Comparison of ENCODE assay signal across 17 mouse cellular contexts in the genomic region with DNA sequence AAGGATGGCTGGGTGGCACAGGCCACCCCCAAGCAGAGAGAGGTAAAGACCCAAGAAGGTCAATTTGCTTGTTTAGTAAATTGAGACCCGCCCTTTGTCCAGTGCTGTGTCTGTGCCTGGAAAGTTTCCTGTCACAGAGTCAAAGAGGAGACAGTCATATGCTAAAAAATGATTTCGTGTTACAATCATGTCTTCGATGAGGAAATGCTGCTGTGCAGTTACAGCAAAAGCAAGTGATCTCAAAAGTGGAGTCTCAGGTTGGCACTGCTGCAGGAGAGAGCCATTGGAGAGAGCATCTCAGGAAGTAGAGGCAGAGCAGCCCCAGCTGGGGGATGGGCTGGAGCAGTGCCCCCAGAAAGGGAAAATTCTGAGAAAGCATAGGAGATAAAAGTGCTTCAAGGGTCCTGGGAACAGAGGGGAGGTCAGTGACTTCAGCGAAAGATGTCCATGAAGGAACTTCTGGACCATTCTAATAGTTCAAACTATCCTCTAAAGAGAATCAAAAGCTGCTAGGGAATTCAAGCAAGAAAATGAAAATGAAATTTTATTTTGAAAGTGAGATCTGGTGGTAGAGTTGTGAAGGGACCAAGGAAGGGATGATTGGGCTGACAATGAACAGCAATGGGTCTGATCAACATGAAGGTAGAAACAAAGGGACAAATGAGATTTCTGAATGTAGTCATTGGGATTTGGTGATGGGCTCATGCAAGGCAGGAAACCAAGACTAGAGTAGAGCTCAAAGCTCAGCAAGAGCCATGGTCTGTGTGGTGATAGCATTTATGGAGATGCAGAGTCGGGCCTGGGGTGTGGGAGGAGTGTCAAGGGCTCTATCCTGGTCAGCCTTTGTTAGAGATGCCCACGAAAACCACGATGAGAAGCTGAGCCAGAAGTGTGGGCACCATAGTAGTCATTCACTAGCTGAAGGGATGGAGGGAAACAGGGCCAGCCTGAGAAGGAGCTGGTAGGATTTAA. TPM values are rescaled to one million over a fixed set of nuclear protein-coding genes. Genes with fewer than 3 reads are reported as not detected.
A peak's percentile ranks its signal among the peaks of the same experiment; 100 is the strongest.
DNase-seq lines count a peak whose midpoint lies in the region; ATAC-seq and TF ChIP-seq lines count a peak whose summit lies in the region.
"Had no signal": no experiment of that assay in that cellular context is flagged by ENCODE, and none has a peak within 500 bp of the region (broad histone marks: within the 10 kb centered on the region; RNA-seq: fewer than 3 reads in every experiment).

No protein-coding gene starts in this region.

- H3K36me3 ChIP-seq in intestine, embryonic 16.5 days (ENCODE audit: control insufficient read depth, insufficient read depth, low read length): no peaks in the 10 kb centered on the region
- H3K36me3 ChIP-seq in intestine, postnatal 0 days (ENCODE audit: control insufficient read depth, insufficient read depth): no peaks in the 10 kb centered on the region
- no peaks in the 10 kb centered on the region for H3K36me3 ChIP-seq in lung, postnatal 0 days (ENCODE audit: insufficient read depth, low read length)
- H3K36me3 ChIP-seq: embryonic facial prominence, embryonic 13.5 days; midbrain, embryonic 10.5 days had no signal

- peak; percentile 52 for DNase-seq in CD4-positive, CD25-positive, alpha-beta regulatory T cell, adult 2 months (ENCODE audit: low read depth, low spot score)
- DNase-seq in lung, postnatal 0 days (ENCODE audit: low spot score): no peak
- DNase-seq in lung, postnatal 25 days (ENCODE audit: low spot score): no peak
- DNase-seq in naive thymus-derived CD4-positive, alpha-beta T cell, adult 2 months (ENCODE audit: low read depth): peak; percentile 56
- no peak for DNase-seq in cerebellum, postnatal 14 days
- DNase-seq: cerebellum, adult 9-11 months; thymus, adult 18-20 months had no signal

- H3K4me3 ChIP-seq in intestine, embryonic 16.5 days (ENCODE audit: low read length): no peak overlapping the region; the same call in 1 of the 2 replicates
- H3K4me3 ChIP-seq in intestine, postnatal 0 days (ENCODE audit: low read depth, low read length): no peak overlapping the region
- no peak overlapping the region for H3K4me3 ChIP-seq in lung, postnatal 0 days (ENCODE audit: low read depth, low read length)
- H3K4me3 ChIP-seq: embryonic facial prominence, embryonic 13.5 days; forebrain, embryonic 13.5 days; midbrain, embryonic 10.5 days; myocyte had no signal

- 0 out of 2 replicates have a peak overlapping the region, but pooled peaks have one; percentile 18 for H3K27ac ChIP-seq in intestine, embryonic 16.5 days (ENCODE audit: low read length)
- H3K27ac ChIP-seq in intestine, postnatal 0 days (ENCODE audit: low read depth, low read length): no peak overlapping the region
- peak overlapping the region; percentile 55 for H3K27ac ChIP-seq in lung, postnatal 0 days (ENCODE audit: low read length)
- H3K27ac ChIP-seq: embryonic facial prominence, embryonic 13.5 days; forebrain, embryonic 13.5 days; hindbrain, postnatal 0 days; midbrain, embryonic 10.5 days had no signal

- no peak for TF ChIP-seq EP300 in lung, postnatal 0 days (IDR thresholded peaks at IDR 0.05)

- H3K9me3 ChIP-seq in intestine, embryonic 16.5 days (ENCODE audit: control insufficient read depth, low read length): no peaks in the 10 kb centered on the region
- H3K9me3 ChIP-seq in intestine, postnatal 0 days (ENCODE audit: control insufficient read depth): no peaks in the 10 kb centered on the region
- no peaks in the 10 kb centered on the region for H3K9me3 ChIP-seq in lung, postnatal 0 days (ENCODE audit: low read length)
- H3K9me3 ChIP-seq: embryonic facial prominence, embryonic 13.5 days; forebrain, embryonic 13.5 days; midbrain, embryonic 10.5 days had no signal

- no peak overlapping the region for H3K9ac ChIP-seq in intestine, embryonic 16.5 days (ENCODE audit: low read depth, low read length)
- no peak overlapping the region for H3K9ac ChIP-seq in intestine, postnatal 0 days (ENCODE audit: low read depth, low read length)
- no peak overlapping the region for H3K9ac ChIP-seq in lung, postnatal 0 days (replicated peaks; ENCODE audit: low read depth)
- H3K9ac ChIP-seq: embryonic facial prominence, embryonic 13.5 days; forebrain, embryonic 13.5 days had no signal

- H3K4me1 ChIP-seq in intestine, embryonic 16.5 days (ENCODE audit: control insufficient read depth, insufficient read depth, low read length): no peaks in the 10 kb centered on the region
- no peaks in the 10 kb centered on the region for H3K4me1 ChIP-seq in intestine, postnatal 0 days (replicated peaks; ENCODE audit: control insufficient read depth, insufficient read depth, low read length)
- H3K4me1 ChIP-seq in lung, postnatal 0 days (ENCODE audit: insufficient read depth, low read depth, low read length): no peaks in the 10 kb centered on the region
- H3K4me1 ChIP-seq: embryonic facial prominence, embryonic 13.5 days; forebrain, embryonic 13.5 days had no signal

- no peak for TF ChIP-seq CTCF in intestine, postnatal 0 days (IDR thresholded peaks at IDR 0.05; ENCODE audit: low read depth)
- no peak for TF ChIP-seq CTCF in lung, postnatal 0 days (IDR thresholded peaks at IDR 0.05)

- ATAC-seq in CD4-positive, CD25-positive, alpha-beta regulatory T cell, adult 4 months: no peak
- ATAC-seq in intestine, embryonic 16.5 days: no peak
- ATAC-seq in intestine, postnatal 0 days: no peak
- ATAC-seq in lung, postnatal 0 days: peak; percentile 39; the same call in 1 of the 2 replicates
- ATAC-seq: forebrain, embryonic 13.5 days; hindbrain, postnatal 0 days had no signal

- H3K27me3 ChIP-seq in intestine, embryonic 16.5 days (replicated peaks; ENCODE audit: control insufficient read depth, insufficient read depth, low read length): no peaks in the 10 kb centered on the region
- no peaks in the 10 kb centered on the region for H3K27me3 ChIP-seq in intestine, postnatal 0 days (replicated peaks; ENCODE audit: control insufficient read depth, insufficient read depth, low read length)
- H3K27me3 ChIP-seq in lung, postnatal 0 days (replicated peaks; ENCODE audit: insufficient read depth, low read length): no peaks in the 10 kb centered on the region
- H3K27me3 ChIP-seq: embryonic facial prominence, embryonic 13.5 days; forebrain, embryonic 13.5 days had no signal

- WGBS in intestine, embryonic 16.5 days: 84% methylated on average over 7 of the region's 7 CpGs
- 87% methylated on average over 7 of the region's 7 CpGs for WGBS in intestine, postnatal 0 days
- 73% methylated on average over 7 of the region's 7 CpGs for WGBS in lung, postnatal 0 days

- no peak overlapping the region for H3K4me2 ChIP-seq in intestine, embryonic 16.5 days (ENCODE audit: low read depth, low read length)
- H3K4me2 ChIP-seq in intestine, postnatal 0 days (replicated peaks; ENCODE audit: low read depth): no peak overlapping the region
- H3K4me2 ChIP-seq in lung, postnatal 0 days (replicated peaks; ENCODE audit: low read depth, low read length): peak overlapping the region; percentile 19
- H3K4me2 ChIP-seq: embryonic facial prominence, embryonic 13.5 days; forebrain, embryonic 13.5 days had no signal

RNA-seq across cellular contexts. Expression of gene Gimap4, which starts 1.6 kb away (rescaled TPM):
- 1,000 to 10,000 TPM; 1,771 to 1,850 TPM for polyA plus RNA-seq in CD4-positive, CD25-positive, alpha-beta regulatory T cell, adult 4 months (2017; shearing (Covaris generic))
- polyA plus RNA-seq in intestine, embryonic 16.5 days (2015; fragmentation: Nextera tagmentation; extraction: Ambion mirVana): 21.2 and 23.2 TPM in 2 replicates
- 9.6 and 11.3 TPM in 2 replicates for polyA plus RNA-seq in intestine, postnatal 0 days (2015; fragmentation: Nextera tagmentation; extraction: Ambion mirVana)
- 129 and 151 TPM in 2 replicates for polyA plus RNA-seq in lung, postnatal 0 days (2015; fragmentation: Nextera tagmentation; extraction: Ambion mirVana)
- polyA plus RNA-seq: myocyte had no signal

RNA-seq across cellular contexts. Expression of gene Gimap9, which starts 10.1 kb away (rescaled TPM):
- polyA plus RNA-seq in CD4-positive, CD25-positive, alpha-beta regulatory T cell, adult 4 months (2017; shearing (Covaris generic)): 100 to 1,000 TPM; 302 to 342 TPM
- 15.9 and 16.5 TPM in 2 replicates for polyA plus RNA-seq in intestine, embryonic 16.5 days (2015; fragmentation: Nextera tagmentation; extraction: Ambion mirVana)
- 9.9 and 10.2 TPM in 2 replicates for polyA plus RNA-seq in intestine, postnatal 0 days (2015; fragmentation: Nextera tagmentation; extraction: Ambion mirVana)
- polyA plus RNA-seq in lung, postnatal 0 days (2015; fragmentation: Nextera tagmentation; extraction: Ambion mirVana): 14.2 and 15.1 TPM in 2 replicates

RNA-seq across cellular contexts. Expression of gene Gimap6, which starts 22.0 kb away (rescaled TPM):
- polyA plus RNA-seq in CD4-positive, CD25-positive, alpha-beta regulatory T cell, adult 4 months (2017; shearing (Covaris generic)): 1,000 to 10,000 TPM; 1,247 to 1,551 TPM
- polyA plus RNA-seq in intestine, embryonic 16.5 days (2015; fragmentation: Nextera tagmentation; extraction: Ambion mirVana): 19.7 and 21.1 TPM in 2 replicates
- polyA plus RNA-seq in intestine, postnatal 0 days (2015; fragmentation: Nextera tagmentation; extraction: Ambion mirVana): 13.6 and 15.8 TPM in 2 replicates
- 75.4 and 91.2 TPM in 2 replicates for polyA plus RNA-seq in lung, postnatal 0 days (2015; fragmentation: Nextera tagmentation; extraction: Ambion mirVana)
- polyA plus RNA-seq: myocyte had no signal

RNA-seq across cellular contexts. Expression of gene Gm28053, which starts 32.4 kb away (rescaled TPM):
- 10 to 100 TPM; 62.5 to 69.5 TPM for polyA plus RNA-seq in CD4-positive, CD25-positive, alpha-beta regulatory T cell, adult 4 months (2017; shearing (Covaris generic))
- 3.2 and 9.2 TPM in 2 replicates for polyA plus RNA-seq in intestine, embryonic 16.5 days (2015; fragmentation: Nextera tagmentation; extraction: Ambion mirVana)
- 1.3 and 2.3 TPM in 2 replicates for polyA plus RNA-seq in intestine, postnatal 0 days (2015; fragmentation: Nextera tagmentation; extraction: Ambion mirVana)
- polyA plus RNA-seq in lung, postnatal 0 days (2015; fragmentation: Nextera tagmentation; extraction: Ambion mirVana): 2.2 and 6.0 TPM in 2 replicates
- polyA plus RNA-seq: hindbrain, postnatal 0 days; limb, embryonic 11.5 days; myocyte had no signal

RNA-seq across cellular contexts. Expression of gene Gimap7, which starts 32.4 kb away (rescaled TPM):
- 100 to 1,000 TPM; 600 to 617 TPM for polyA plus RNA-seq in CD4-positive, CD25-positive, alpha-beta regulatory T cell, adult 4 months (2017; shearing (Covaris generic))
- 0.28 and 0.34 TPM in 2 replicates for polyA plus RNA-seq in intestine, embryonic 16.5 days (2015; fragmentation: Nextera tagmentation; extraction: Ambion mirVana)
- 0.09 and 0.16 TPM in 2 replicates for polyA plus RNA-seq in intestine, postnatal 0 days (2015; fragmentation: Nextera tagmentation; extraction: Ambion mirVana)
- polyA plus RNA-seq in lung, postnatal 0 days (2015; fragmentation: Nextera tagmentation; extraction: Ambion mirVana): 0.14 and 0.21 TPM in 2 replicates
- polyA plus RNA-seq: brain, embryonic 14.5 days; embryonic facial prominence, embryonic 13.5 days; forebrain, embryonic 13.5 days; hindbrain, postnatal 0 days; limb, embryonic 11.5 days; midbrain, embryonic 10.5 days; myocyte had no signal

Comparison
In these comparisons a context has a peak if more than half of its experiments do, and no peak if none do; other contexts are left out.
1. DNase-seq: peak in CD4-positive, CD25-positive, alpha-beta regulatory T cell, adult 2 months (single experiment) and naive thymus-derived CD4-positive, alpha-beta T cell, adult 2 months (single experiment); none in lung, postnatal 0 days (single experiment), lung, postnatal 25 days (single experiment) and cerebellum, postnatal 14 days (0 of 2).
2. RNA of gene Gimap4, which starts 1.6 kb away (polyA plus RNA-seq): 1,771 to 1,850 TPM in CD4-positive, CD25-positive, alpha-beta regulatory T cell, adult 4 months; 129 to 151 TPM in lung, postnatal 0 days, 21.2 to 23.2 TPM in intestine, embryonic 16.5 days and 9.6 to 11.3 TPM in intestine, postnatal 0 days; every median in the first group is over 10 times any median in the second.
3. RNA of gene Gimap9, which starts 10.1 kb away (polyA plus RNA-seq): 302 to 342 TPM in CD4-positive, CD25-positive, alpha-beta regulatory T cell, adult 4 months; 15.9 to 16.5 TPM in intestine, embryonic 16.5 days, 14.2 to 15.1 TPM in lung, postnatal 0 days and 9.9 to 10.2 TPM in intestine, postnatal 0 days; every median in the first group is over 10 times any median in the second.
4. RNA of gene Gimap6, which starts 22.0 kb away (polyA plus RNA-seq): 1,247 to 1,551 TPM in CD4-positive, CD25-positive, alpha-beta regulatory T cell, adult 4 months; 75.4 to 91.2 TPM in lung, postnatal 0 days, 19.7 to 21.1 TPM in intestine, embryonic 16.5 days and 13.6 to 15.8 TPM in intestine, postnatal 0 days; every median in the first group is over 10 times any median in the second.